Mouse (Mus musculus) megakaryocyte, adult 5-6 weeks (primary cell): ENCODE data around the gene Gm20388. TPM values are rescaled to one million over a fixed set of nuclear protein-coding genes. Genes with fewer than 3 reads are reported as not detected.

Experiments
- ATAC-seq: 2 replicates; pipeline ENCODE4 v1.8.0; 2016; ENCODE audit warnings: mild to moderate bottlenecking, inconsistent platforms; ENCODE audit not compliant: poor library complexity, severe bottlenecking
- total RNA-seq, 2 experiments: library from RNA; stranded (forward) in 1 of 2; stranded (reverse) in 1 of 2; fragments of 153-499, 151-499 nt in 1 of 2; fragments of 221-1000, 200-1000 nt in 1 of 2; gene quantifications; 2 replicates each; pipeline versions ENCODE4 v1.2.3 to v1.2.4; 2015 to 2017

Gm20388 gene
- total RNA-seq, 2 experiments from 2014 or later = 7.6 to 15.5 TPM

DNA sequence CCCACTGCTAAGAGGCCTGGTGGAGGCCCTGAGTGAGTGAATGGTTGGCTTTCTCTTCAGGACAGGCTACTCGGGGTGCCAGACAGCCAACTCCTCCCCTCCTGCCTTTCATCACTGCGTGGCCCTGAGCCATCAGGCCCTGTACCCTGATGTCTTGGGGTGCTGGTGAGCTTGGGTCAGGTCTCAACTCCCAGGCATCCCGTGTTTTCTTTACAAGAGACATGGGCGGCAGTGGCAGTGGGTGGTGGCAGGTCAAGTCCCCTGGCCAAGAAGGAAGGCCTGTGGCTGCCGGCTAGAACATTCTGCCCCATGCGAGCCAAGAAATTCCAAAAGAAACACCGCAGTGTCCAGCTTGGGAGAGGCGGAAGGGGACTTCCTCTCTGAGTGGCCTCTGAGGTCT is 275.8 kb downstream of the Gm20388 start:
- no peak for ATAC-seq

DNA sequence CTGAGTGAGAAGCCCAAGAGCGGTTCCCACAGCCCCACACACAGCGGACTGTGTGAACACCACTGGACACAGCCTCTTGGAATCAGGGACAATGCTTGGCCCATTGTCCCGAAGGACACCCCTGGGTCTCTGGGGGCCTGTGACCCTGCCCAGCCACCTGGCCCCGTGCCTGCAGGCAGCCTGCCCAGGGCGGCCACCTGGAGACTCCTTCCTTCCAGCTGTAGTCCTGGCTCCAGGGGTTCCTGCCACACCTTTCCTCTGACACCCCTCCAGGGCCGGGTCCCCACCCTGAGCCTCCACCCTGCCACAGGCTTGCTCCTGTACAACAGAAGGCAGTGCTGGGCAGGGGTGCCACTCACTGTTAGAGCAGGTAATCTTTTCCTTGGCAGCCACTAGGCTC is 277.9 kb downstream of the Gm20388 start:
- no peak for ATAC-seq

DNA sequence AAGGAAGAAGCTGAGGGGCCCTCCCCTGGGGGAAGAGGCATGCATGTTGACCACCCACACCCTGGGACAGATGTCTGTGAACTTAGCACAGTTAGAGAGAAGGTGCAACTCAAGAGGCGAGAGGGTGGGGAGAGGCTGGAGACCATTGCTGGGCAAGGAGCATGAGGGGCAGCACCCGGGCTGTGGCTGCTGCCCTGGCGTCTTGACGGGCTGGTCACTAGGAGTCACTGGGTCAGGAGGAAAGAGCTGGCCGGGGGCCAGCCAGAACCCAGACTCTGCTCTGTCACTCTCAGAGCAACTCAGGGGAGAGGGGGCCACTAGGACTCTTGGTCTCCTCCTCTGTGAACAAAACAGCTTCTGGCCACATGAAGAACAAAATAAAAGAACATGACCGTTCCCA is 278.8 kb downstream of the Gm20388 start:
- ATAC-seq = no peak

DNA sequence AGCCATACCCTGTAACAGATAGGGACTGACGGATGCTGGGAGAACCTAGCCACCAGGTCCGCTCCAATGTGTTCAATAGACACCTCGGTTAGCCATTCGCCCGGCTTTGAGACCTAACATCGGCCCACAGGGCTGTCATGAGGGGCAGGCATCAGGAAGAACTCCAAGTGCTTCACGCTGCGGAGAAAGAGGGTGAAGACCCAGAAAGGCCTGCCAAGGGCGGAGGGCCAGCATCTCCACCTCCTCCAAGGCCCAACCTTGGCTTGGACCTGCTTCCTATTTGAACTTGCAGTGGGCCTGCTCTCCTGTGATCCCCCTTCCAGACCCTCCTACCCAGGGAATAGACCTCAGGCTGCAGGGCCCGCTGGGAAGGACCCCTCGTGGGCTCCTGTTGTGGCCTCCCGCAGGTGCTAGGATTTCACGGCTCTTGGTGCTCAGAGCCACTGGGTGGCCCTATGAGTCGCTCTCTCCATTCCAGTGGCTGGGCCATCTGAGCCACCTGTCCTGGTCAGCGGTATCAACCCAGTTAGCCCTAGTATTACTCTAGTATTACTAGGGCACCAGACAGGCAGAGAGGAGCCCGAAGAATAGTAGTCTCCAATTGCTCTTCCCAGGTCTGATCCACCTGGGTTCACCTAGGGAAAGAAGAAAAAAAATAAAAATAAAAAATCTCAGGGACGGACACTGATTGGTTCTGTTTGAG is 279.6 kb downstream of the Gm20388 start:
- ATAC-seq = no peak

DNA sequence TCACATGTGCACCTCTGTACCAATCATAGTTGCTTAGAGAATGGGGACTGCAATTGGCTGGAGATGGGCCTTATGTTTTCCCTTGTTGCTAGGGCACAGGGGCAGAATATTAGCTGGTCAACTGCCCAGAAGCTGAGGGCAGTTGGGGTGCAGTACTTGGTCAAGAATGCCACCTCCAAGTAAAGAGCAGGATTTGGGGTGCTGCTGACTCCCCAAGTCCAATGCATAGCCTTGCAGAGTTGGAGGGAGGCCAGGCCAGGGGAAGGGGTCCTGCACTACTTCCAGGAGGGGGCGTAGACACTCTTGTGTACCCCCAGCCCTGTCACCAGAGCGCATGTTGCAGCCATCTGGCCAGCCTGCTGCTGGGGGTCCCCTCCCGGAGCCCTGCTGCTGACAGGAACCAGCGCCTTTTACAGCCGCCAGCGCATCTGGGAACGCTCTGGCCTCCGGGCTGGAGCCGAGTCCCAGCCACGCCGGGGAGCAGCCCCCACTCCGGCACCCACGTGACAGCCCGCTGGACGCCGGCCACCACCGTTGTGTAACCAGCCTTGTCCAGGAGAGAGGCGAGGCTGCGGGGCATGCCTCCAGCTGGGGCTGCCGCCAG is 280.3 kb downstream of the Gm20388 start:
- no peak for ATAC-seq

DNA sequence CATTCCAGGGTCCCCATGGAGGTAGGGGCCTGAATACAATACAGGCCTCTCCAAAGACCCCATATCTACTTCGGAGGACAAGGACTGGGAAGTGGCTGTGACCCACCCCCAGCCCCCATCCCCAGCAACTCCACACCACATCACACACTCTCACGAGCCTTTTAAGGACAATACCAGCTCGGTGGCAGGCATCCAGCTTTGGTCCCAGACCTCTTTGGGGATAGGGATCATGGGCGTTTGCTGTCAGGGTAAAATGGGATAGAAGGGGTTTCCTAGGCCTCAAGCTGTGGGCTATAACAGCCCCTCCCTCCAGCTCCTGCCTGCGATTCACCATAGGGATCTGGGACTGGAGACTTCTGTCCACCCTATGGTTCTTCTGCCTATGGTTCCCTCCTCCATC is 281.0 kb downstream of the Gm20388 start:
- ATAC-seq = no peak

DNA sequence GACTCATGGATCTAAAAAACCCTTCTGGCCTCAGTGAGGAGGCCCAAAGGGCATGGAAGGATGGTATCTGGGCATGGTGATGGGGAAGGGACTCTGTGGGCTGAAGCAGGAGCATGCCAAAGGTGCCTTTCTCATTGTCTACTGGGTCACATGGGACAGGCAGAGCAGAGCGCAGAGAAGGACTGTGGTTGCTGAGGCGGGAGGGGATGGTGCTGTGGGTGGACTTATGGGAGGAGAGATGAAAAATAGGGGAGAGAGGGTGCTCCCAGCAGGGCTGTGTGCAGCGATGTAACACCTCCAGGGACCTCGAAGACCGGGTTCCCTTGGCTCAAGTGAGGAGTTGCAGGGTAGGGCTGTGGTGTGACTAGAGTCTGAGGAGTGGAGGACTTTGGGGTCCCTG is 281.5 kb downstream of the Gm20388 start:
- ATAC-seq = no peak

DNA sequence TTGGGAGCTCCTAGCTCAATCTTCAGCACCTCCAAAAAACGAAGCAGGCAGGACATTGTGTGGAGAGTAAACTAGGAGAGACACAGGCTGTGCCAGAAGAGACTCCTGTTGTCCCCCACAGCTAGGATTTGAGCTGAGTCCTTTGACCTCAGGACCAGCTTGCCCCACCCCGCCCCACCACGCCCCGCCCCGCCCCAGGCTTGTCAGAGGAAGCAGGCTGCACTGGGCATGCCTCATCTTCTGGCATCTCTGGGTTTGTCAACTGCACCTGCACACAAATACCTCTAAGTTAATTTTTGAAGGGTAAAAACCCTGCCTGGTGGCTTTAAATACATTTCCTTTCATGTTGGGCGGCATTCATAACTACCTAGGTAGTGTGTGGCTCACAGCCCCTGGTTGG is 290.7 kb downstream of the Gm20388 start:
- ATAC-seq = no peak

DNA sequence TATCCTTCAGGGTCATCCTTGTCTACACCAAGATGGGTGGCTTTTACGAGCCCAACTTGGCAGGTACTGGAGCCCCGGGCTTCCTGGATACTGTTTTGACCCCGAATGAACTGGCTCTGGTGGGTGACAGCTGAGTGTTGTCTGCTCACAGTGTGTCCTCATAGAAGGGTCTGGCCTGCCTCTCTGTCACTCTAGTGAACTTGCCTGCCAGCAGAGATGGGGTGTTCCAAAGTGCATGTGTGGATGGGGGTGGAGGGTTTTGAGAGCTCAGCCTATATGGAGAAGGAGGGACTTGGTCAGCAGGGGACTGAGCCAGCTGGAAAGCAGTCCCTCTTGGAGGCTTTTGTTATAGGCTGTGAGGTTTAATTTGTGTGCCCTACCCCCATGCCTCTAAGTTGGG is 291.9 kb downstream of the Gm20388 start:
- ATAC-seq = no peak

DNA sequence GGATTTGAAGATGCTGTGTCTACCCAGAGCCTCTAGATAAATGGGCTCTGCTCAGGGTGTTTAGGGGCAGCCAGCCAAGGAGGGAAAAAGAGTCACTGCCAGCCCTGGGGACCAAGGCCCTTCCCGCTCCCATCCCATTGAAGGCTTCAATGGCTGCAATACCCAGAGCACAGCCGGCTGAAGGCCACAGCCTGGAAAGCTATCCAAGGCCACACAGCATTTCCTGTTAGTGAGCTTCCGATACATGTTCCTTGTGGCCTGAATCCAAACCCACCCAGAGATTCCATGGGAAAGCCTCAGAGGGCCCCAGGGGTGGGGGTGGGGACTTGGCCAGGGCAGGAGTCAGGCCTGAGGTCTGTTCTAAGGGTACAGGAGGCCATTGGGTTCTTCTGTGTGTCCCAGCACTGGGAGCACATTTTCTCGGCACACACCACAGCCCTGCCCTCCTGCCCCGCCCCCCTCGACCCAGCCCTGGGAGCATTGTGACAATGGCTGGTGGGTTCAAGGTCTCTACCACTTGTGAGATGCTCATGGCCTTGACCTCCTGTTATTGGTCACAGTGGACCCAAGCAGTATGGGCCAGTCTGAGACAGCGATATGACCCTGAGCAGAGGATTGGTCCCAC is 294.2 kb downstream of the Gm20388 start:
- ATAC-seq = no peak

DNA sequence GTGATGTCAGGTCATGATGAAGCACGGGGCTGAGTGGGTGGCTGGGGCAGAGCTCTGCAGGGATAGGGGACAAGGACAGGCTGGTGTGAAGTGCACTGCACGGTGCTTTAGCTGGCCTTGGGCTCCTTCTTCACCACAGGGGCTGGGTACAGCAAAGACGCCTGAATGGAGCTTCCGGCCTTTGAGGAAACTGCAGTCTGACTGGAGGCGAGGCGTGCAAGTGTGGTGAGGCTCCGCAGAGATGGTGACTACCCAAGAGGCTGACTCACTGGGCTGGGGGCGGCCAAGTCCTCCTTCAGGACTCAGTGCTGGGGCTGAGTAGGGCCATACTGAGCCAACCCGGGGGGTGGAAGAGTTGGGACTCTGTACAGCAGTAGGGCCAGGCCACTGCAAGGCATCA is 295.3 kb downstream of the Gm20388 start:
- no peak for ATAC-seq

DNA sequence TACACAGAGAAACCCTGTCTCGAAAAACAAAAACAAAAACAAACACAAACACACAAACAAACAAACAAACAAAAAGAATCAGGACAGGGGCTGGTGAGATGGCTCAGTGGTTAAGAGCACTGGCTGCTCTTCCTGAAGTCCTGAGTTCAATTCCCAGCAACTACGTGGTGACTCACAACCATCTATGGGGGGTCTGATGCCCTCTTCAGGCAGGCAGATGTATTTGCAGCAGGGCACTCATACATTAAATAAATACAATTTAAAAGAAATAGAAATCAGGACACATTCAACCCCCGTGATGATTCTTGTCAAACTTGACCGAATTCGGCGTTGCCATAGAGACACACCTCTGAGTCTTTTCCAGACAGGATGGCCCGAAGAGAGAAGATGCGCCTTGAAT is 296.7 kb downstream of the Gm20388 start:
- no peak for ATAC-seq

DNA sequence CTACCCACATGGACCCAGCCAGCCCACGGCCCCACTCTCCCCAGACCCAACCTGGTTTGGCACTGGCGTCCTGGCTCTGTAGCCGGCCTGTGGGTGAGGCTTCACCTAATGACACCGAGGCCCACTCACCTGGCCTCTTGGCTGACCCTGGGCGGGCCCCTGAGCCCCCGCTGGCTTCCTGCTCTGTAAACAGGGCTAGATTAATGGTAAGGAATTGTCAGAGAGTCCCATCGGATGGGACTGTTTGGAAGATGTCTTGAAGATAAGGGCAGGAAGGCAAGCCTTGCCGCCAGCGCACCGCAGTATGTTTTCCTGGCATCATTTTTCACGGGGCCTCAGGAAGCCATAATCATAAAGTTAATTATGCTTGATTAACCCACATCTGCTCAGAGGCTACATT is 297.5 kb downstream of the Gm20388 start:
- ATAC-seq = no peak

DNA sequence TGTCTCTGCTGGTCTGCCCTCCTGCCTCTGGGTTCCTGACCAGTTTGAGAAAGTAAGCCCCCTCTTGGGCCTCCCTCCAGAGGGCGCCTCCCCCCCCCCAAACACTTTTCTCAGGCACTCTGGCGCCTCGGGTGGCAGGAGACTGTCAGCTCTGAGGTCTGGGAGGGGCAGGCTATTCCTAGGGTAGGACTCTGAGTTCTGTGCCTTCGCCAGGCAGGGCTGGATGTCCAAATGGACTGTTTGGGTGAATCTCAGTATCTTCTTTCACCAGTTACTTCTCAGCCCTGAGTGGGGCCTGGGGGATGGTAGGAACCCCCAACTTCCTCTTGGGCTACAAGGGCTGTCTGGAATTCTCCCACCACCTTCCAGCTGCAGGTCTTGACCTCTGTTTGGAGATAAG is 300.7 kb downstream of the Gm20388 start:
- ATAC-seq = no peak

DNA sequence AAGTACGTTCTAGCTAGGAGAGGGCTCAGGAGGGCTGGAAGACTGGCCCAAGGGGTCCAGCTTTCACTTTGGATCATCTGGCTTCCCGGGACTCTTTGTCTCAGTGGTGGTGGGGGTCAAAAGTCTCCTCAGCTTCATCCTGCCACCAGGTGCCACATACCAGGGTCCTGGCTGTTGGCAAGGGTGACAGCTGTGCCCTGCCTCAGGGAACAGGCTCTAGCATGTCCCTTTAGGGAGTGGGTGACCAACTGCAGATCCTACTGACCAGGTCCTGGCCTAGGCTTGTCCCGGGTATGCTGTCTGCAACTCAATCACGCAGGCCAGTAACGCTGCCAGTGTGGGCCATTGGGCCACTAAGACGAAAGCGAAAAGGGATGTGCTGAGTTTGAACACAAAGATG is 302.0 kb downstream of the Gm20388 start:
- ATAC-seq = no peak

DNA sequence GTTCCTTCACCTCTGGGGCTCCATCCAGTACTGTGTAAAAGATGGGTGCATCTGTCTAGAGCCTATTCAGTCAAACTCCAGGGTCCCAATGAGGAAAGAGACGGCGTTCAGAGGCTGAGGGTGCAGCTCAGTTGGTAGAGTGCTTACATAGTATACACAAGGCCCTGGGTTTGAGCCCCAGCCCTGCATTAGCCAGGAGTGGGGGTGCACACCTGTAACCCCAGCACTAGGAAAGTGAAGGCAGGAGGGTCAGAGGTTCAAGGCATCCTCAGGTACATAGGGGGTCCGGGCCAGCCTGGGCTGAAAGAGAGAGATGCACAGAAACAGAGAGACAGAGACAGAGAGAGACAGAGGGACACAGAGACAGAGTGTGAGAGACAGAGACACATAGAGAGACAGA is 302.6 kb downstream of the Gm20388 start:
- no peak for ATAC-seq

DNA sequence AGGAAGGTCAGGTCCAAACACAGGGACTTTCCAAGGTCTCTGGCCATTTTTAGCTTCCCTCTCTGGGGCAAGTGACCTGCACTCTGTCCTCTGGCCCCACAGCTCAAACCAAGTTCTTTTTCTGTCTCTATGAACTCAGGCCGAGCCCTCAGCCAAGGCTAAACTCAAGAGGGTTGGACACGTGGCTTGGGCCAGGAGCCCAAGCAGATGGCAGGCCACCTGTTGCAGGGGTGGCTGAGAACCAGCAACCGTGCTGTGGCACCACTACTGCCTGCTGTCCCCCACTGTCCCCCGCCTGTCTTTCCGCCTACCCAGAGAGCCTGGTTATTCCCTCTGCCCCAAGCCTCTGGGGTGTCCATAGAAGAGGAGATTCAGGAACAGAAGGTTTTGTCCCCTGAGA is 303.3 kb downstream of the Gm20388 start:
- no peak for ATAC-seq

DNA sequence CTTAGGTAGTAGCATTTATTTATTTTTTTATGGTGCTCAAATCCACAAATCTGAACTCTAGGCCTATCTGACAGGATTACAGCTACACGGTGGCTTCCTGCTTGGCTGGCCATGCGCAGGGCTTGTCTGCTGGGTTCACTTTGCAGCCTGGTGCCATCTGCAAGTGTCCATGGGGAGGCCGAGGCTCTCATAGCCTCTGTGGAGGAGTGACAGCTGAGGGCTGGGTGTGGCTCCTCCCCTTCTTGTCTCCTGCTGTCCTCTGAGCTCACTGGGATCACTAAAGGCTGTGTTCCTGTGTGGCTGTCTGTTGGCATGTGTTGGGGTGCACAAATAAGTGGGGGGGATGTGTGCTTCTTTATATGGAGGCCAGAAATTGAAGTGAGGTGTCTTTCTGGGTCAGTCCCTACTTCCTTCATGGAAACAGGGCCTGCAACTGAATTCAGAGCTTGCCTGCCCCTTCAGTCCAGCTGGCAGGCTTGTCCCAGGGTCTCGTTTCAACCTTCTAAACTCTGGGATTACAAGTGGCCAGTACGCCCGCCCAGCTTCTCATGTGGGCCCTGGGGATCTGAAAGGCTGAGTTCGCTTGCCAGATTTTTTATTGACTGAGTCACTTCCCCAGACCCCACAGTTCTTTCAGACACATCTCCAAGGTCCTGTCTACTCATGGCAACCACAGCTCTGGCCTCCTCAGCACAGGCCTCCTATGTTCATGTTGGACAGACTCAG is 304.9 kb downstream of the Gm20388 start:
- no peak for ATAC-seq

DNA sequence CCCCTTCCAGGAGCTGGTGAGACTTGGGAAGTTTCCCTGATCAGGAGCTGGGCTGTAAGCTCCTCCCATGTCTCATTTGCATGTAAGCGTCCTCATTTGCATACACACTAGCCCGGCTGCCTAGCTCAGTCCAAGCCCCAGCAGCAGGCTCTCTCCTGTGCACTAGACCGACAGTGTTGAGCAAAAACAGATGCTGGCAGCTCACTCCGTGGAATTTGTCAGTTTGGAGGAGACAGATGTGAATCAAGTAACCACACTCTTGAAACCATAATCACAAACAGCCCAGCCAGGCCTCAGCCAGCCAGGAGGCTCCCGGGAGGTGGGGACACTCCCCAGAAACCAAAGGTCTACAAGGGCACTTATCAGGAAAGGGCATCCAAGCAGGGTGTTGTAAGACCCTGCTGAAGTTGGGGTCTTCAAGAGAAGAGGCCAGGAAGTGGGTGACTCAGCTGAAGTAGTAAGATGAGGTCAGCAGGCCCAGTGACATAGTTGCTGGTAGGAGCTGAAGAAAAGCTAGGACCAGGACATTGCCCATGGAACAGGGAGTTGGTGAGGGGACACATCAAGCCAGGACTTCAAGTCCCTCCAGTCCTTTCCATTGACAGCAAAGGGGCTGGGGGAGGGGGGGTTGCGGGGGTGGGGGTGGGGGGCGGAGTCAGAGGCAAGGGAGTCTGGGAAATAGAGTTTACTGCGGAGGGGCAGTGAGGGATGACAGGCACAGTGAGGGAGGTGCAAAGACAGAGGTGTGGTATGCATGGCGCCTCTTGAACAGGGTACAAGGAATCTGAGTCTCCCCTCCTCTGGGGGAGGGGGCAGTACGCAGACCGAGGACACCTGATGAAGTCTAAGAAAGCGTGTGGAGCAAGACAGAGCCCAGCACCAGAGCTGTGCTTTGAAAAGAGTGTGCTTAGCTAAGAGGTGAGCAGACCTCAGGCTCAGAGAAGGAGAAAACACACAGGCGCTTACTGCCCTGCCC is 306.5 kb downstream of the Gm20388 start:
- no peak for ATAC-seq

DNA sequence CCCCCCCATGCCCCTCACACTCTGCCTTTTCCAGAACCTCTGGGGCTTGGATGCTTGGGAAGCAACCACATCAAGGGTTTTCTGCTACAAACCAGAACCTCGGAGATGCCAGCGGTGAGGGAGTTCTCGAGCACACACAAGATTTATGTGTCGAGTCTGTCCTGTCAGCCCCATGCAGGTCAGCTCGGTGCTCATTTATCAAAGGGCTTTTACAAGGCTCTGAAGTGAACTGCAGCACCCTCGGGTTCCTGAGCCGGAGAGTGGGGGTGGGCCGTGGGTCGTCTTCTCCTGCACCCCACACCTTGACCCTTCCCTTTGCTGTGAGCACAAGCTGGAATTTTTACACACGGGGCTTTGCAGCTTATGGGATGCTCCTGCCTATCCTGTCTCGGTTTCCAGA is 311.9 kb downstream of the Gm20388 start:
- ATAC-seq = no peak
